Mouse (Mus musculus) heart, embryonic 14.5 days (tissue): Measurements from ENCODE around the gene Nubp1. TPM values are rescaled to one million over a fixed set of nuclear protein-coding genes. Genes with fewer than 3 reads are reported as not detected.
A peak's percentile ranks its signal among the peaks of the same experiment; 100 is the strongest.

Experiments
- ATAC-seq: fragments of 200-750 bp; cut with Nextera tagmentation; 2 replicates; pipeline ENCODE4 v1.8.0; 2017; ENCODE audit warnings: low read depth, moderate TSS enrichment; ENCODE audit not compliant: insufficient number of reproducible peaks, insufficient read depth, low FRiP score
- H3K27ac ChIP-seq, 2 experiments: fragments of 200-500 bp in 1 of 2; fragments of 300-500 bp in 1 of 2; sonication (generic) in 1 of 2; replicated peaks in 1 of 2; 2 replicates each; pipeline ENCODE4 v1.5.1; 2012 to 2014; ENCODE audit warnings: low read depth in 2 of 2, low read length in 2 of 2, control low read depth in 1 of 2, mild to moderate bottlenecking in 1 of 2, mixed read lengths in 1 of 2; ENCODE audit not compliant: control insufficient read depth in 1 of 2, insufficient read depth in 1 of 2
- H3K27me3 ChIP-seq: fragments of 300-500 bp; sonication (generic); 2 replicates; pipeline ENCODE4 v1.6.1; 2014; ENCODE audit warnings: mild to moderate bottlenecking, low read length, control low read depth; ENCODE audit not compliant: control insufficient read depth, insufficient read depth
- H3K36me3 ChIP-seq: fragments of 300-500 bp; sonication (generic); 2 replicates; pipeline ENCODE4 v1.6.1; 2014; ENCODE audit warnings: mild to moderate bottlenecking, control low read depth, low read length, mixed read lengths; ENCODE audit not compliant: control insufficient read depth, insufficient read depth
- H3K4me1 ChIP-seq, 2 experiments: fragments of 200-500 bp in 1 of 2; fragments of 300-500 bp in 1 of 2; sonication (generic) in 1 of 2; 2 replicates each; pipeline ENCODE4 v1.6.1; 2012 to 2014; ENCODE audit warnings: low read length in 2 of 2, control low read depth in 1 of 2, mixed read lengths in 1 of 2; ENCODE audit not compliant: control insufficient read depth in 2 of 2, insufficient read depth in 2 of 2
- H3K4me2 ChIP-seq: fragments of 300-500 bp; sonication (generic); 2 replicates; pipeline ENCODE4 v1.6.1; 2014; ENCODE audit warnings: mild to moderate bottlenecking, low read length
- H3K4me3 ChIP-seq, 2 experiments: fragments of 200-500 bp in 1 of 2; fragments of 300-500 bp in 1 of 2; sonication (generic) in 1 of 2; 2 replicates each; pipeline ENCODE4 v1.5.1; 2012 to 2014; ENCODE audit warnings: low read length in 2 of 2, mild to moderate bottlenecking in 2 of 2, control low read depth in 1 of 2, low read depth in 1 of 2, moderate library complexity in 1 of 2; ENCODE audit not compliant: control insufficient read depth in 1 of 2, insufficient read depth in 1 of 2
- H3K9ac ChIP-seq: fragments of 300-500 bp; sonication (generic); 2 replicates; pipeline ENCODE4 v1.6.1; 2014; ENCODE audit warnings: mild to moderate bottlenecking, low read length
- H3K9me3 ChIP-seq: fragments of 300-500 bp; sonication (generic); 2 replicates; pipeline ENCODE4 v1.6.1; 2016; ENCODE audit warnings: low read length, control low read depth; ENCODE audit not compliant: control insufficient read depth
- WGBS: fragments of 180-500 bp; shearing (Covaris S2); extraction: QIAGEN DNeasy Blood & Tissue Kit; methylation state at CpG from one replicate; pipeline ENCODE4 v1.1.7; 2014; 5-methylcytosine and 5-hydroxymethylcytosine counted together
- polyA plus RNA-seq: library from polyadenylated mRNA; unstranded; fragments of >200 nt; fragmentation: Nextera tagmentation; extraction: Ambion mirVana; gene quantifications from 2 replicates; pipeline ENCODE4 v1.2.1, GENCODE M21; 2014

Gene Nubp1
- 33.5 and 33.7 TPM in 2 replicates for polyA plus RNA-seq

- H3K27ac ChIP-seq: peak within 1 kb of the TSS; percentile 80 to 91
- H3K4me1 ChIP-seq: peaks cover 3 to 9% of the 10 kb centered on the region in 2 experiments; a peak in 3 of 4 replicates
- peaks cover 29% of the 10 kb centered on the region for H3K36me3 ChIP-seq
- H3K9me3 ChIP-seq: peaks cover 3% of the 10 kb centered on the region; the same call in 1 of the 2 replicates
- 2% methylated on average over 56 of the region's 56 CpGs for WGBS
- peak within 1 kb of the TSS; percentile 80 for H3K4me2 ChIP-seq
- peak; percentile 94 for ATAC-seq
- no peaks in the 10 kb centered on the region for H3K27me3 ChIP-seq
- H3K9ac ChIP-seq: peak within 1 kb of the TSS; percentile 76
- peak within 1 kb of the TSS; percentile 71 to 92 for H3K4me3 ChIP-seq
Measured at GRCm38 (mm10) chr16:10411764-10412746, at the start of gene Nubp1. Nubp1 (plus strand) TSS chr16:10411948.

- no peak overlapping the region for H3K27ac ChIP-seq
- H3K4me1 ChIP-seq: peaks cover 5 to 7% of the 10 kb centered on the region in 2 experiments
- no peak for ATAC-seq
- no peaks in the 10 kb centered on the region for H3K36me3 ChIP-seq
- no peak overlapping the region for H3K4me2 ChIP-seq
- no peaks in the 10 kb centered on the region for H3K27me3 ChIP-seq
- H3K9ac ChIP-seq: no peak overlapping the region
- H3K4me3 ChIP-seq: no peak overlapping the region
- H3K9me3 ChIP-seq: no peaks in the 10 kb centered on the region
- 57% methylated on average over 1 of the region's 1 CpGs for WGBS
Measured at GRCm38 (mm10) chr16:10363061-10363460, 48.7 kb upstream of the Nubp1 start.

- Histone ChIP-seq H3K36me3 (no peaks in the 10 kb centered on the region), H3K4me1 (peaks cover 11 to 17% of the 10 kb centered on the region in 2 experiments), H3K27ac (no peak overlapping the region), H3K9ac (no peak overlapping the region), H3K4me3 (no peak overlapping the region), H3K9me3 (no peaks in the 10 kb centered on the region), H3K27me3 (no peaks in the 10 kb centered on the region), H3K4me2 (no peak overlapping the region)
- ATAC-seq: no peak
- WGBS: 70% methylated on average over 4 of the region's 4 CpGs
Measured at GRCm38 (mm10) chr16:10365796-10366195, 46.0 kb upstream of the Nubp1 start.

GRCm38 (mm10) chr16:10366240-10367217 lies 45.2 kb upstream of the Nubp1 start:
- Histone ChIP-seq H3K4me2 (no peak overlapping the region), H3K4me3 (no peak overlapping the region), H3K27ac (no peak overlapping the region; a peak in 1 of 4 replicates), H3K36me3 (no peaks in the 10 kb centered on the region), H3K27me3 (no peaks in the 10 kb centered on the region), H3K9me3 (no peaks in the 10 kb centered on the region), H3K9ac (no peak overlapping the region; the same call in 1 of the 2 replicates), H3K4me1 (peaks cover 11 to 17% of the 10 kb centered on the region in 2 experiments)
- ATAC-seq: no peak
- WGBS: 70% methylated on average over 14 of the region's 14 CpGs

GRCm38 (mm10) chr16:10369468-10369934 lies 42.2 kb upstream of the Nubp1 start:
- Histone ChIP-seq H3K9me3 (no peaks in the 10 kb centered on the region), H3K4me1 (peaks cover 11 to 17% of the 10 kb centered on the region in 2 experiments), H3K27me3 (no peaks in the 10 kb centered on the region), H3K9ac (no peak overlapping the region), H3K27ac (0 out of 4 replicates have a peak overlapping the region, but pooled peaks of 1 of the 2 experiments have one; percentile 21), H3K4me3 (no peak overlapping the region), H3K36me3 (no peaks in the 10 kb centered on the region), H3K4me2 (no peak overlapping the region)
- 50% methylated on average over 3 of the region's 3 CpGs for WGBS
- no peak for ATAC-seq

GRCm38 (mm10) chr16:10369996-10370395 lies 41.8 kb upstream of the Nubp1 start:
- Histone ChIP-seq H3K36me3 (no peaks in the 10 kb centered on the region), H3K27ac (no peak overlapping the region), H3K27me3 (no peaks in the 10 kb centered on the region), H3K4me1 (peaks cover 13 to 17% of the 10 kb centered on the region in 2 experiments), H3K9ac (no peak overlapping the region), H3K4me2 (no peak overlapping the region), H3K9me3 (no peaks in the 10 kb centered on the region), H3K4me3 (no peak overlapping the region)
- ATAC-seq: no peak
- 83% methylated on average over 1 of the region's 1 CpGs for WGBS

- no peaks in the 10 kb centered on the region for H3K27me3 ChIP-seq
- no peak overlapping the region for H3K4me2 ChIP-seq
- no peak overlapping the region for H3K9ac ChIP-seq
- H3K4me1 ChIP-seq: peaks cover 10 to 11% of the 10 kb centered on the region in 2 experiments
- no peaks in the 10 kb centered on the region for H3K9me3 ChIP-seq
- H3K27ac ChIP-seq: no peak overlapping the region
- H3K36me3 ChIP-seq: no peaks in the 10 kb centered on the region
- H3K4me3 ChIP-seq: no peak overlapping the region
- ATAC-seq: no peak
- WGBS: 71% methylated on average over 4 of the region's 4 CpGs
Measured at GRCm38 (mm10) chr16:10372372-10372771, 39.4 kb upstream of the Nubp1 start.
